Comparison of ENCODE assay signal across 14 mouse cellular contexts in the genomic region with DNA sequence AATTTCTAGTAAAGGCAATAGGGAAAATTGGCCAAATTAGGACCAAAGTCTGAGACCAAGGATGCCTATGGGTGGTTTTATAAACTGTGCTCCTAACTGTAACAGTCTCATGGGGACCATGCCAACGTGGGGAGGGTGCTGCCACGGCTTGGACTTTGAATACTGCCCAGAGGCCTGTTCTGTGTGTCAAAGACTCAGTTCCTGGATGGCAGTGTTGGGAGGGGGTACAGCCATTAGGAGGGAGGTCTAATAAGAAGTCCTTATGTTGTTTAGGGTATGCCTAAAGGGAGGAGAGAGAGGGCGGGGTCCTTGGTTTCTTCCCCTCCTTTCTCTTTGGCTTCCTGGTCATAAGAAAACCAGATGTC.
A peak's percentile ranks its signal among the peaks of the same experiment; 100 is the strongest.
DNase-seq lines count a peak whose midpoint lies in the region; ATAC-seq and TF ChIP-seq lines count a peak whose summit lies in the region.
"Had no signal": no experiment of that assay in that cellular context is flagged by ENCODE, and none has a peak within 500 bp of the region (broad histone marks: within the 10 kb centered on the region; RNA-seq: fewer than 3 reads in every experiment).

No protein-coding gene starts in this region.

- TF ChIP-seq CTCF in forebrain, postnatal 0 days (IDR thresholded peaks at IDR 0.05; ENCODE audit: low read depth) = no peak

- H3K27me3 ChIP-seq in midbrain, embryonic 16.5 days (ENCODE audit: control insufficient read depth, insufficient read depth, low read depth, low read length) = no peaks in the 10 kb centered on the region
- no peaks in the 10 kb centered on the region for H3K27me3 ChIP-seq in midbrain, embryonic 10.5 days (ENCODE audit: low read depth, poor library complexity, severe bottlenecking)
- peaks cover 4% of the 10 kb centered on the region; the same call in 1 of the 2 replicates for H3K27me3 ChIP-seq in forebrain, postnatal 0 days (ENCODE audit: insufficient read depth, low read length)
- H3K27me3 ChIP-seq in neural tube, embryonic 14.5 days (ENCODE audit: control insufficient read depth, insufficient read depth, low read length) = no peaks in the 10 kb centered on the region
- H3K27me3 ChIP-seq: heart, embryonic 15.5 days; liver, embryonic 13.5 days had no signal

- no peaks in the 10 kb centered on the region for H3K36me3 ChIP-seq in midbrain, embryonic 16.5 days (ENCODE audit: control insufficient read depth, insufficient read depth, low read length)
- H3K36me3 ChIP-seq in midbrain, embryonic 10.5 days = no peaks in the 10 kb centered on the region
- H3K36me3 ChIP-seq in forebrain, postnatal 0 days (ENCODE audit: insufficient read depth) = no peaks in the 10 kb centered on the region
- H3K36me3 ChIP-seq in neural tube, embryonic 14.5 days (ENCODE audit: control insufficient read depth, insufficient read depth, low read length) = no peaks in the 10 kb centered on the region
- H3K36me3 ChIP-seq: heart, embryonic 15.5 days; limb, embryonic 10.5 days; liver, embryonic 13.5 days had no signal

- no peak overlapping the region for H3K9ac ChIP-seq in midbrain, embryonic 16.5 days (ENCODE audit: low read depth, low read length)
- H3K9ac ChIP-seq in forebrain, postnatal 0 days = no peak overlapping the region
- H3K9ac ChIP-seq in neural tube, embryonic 14.5 days (replicated peaks; ENCODE audit: low read depth, low read length) = no peak overlapping the region
- H3K9ac ChIP-seq: heart, embryonic 15.5 days; liver, embryonic 13.5 days had no signal

- H3K4me3 ChIP-seq in midbrain, embryonic 16.5 days (ENCODE audit: low read depth, low read length) = no peak overlapping the region
- H3K4me3 ChIP-seq in midbrain, embryonic 10.5 days = no peak overlapping the region
- H3K4me3 ChIP-seq in forebrain, postnatal 0 days (ENCODE audit: low read depth, low read length) = no peak overlapping the region
- H3K4me3 ChIP-seq in neural tube, embryonic 14.5 days (ENCODE audit: low read depth, low read length) = no peak overlapping the region
- H3K4me3 ChIP-seq: heart, embryonic 15.5 days; limb, embryonic 10.5 days; liver, embryonic 13.5 days had no signal

- H3K4me1 ChIP-seq in midbrain, embryonic 16.5 days (ENCODE audit: control insufficient read depth, insufficient read depth, low read length) = no peaks in the 10 kb centered on the region
- peaks cover 6% of the 10 kb centered on the region; the same call in 1 of the 2 replicates for H3K4me1 ChIP-seq in midbrain, embryonic 10.5 days
- no peaks in the 10 kb centered on the region for H3K4me1 ChIP-seq in forebrain, postnatal 0 days (ENCODE audit: insufficient read depth)
- peaks cover 3% of the 10 kb centered on the region; the same call in 1 of the 2 replicates for H3K4me1 ChIP-seq in neural tube, embryonic 14.5 days (ENCODE audit: control insufficient read depth, insufficient read depth, low read length)
- H3K4me1 ChIP-seq: liver, embryonic 13.5 days had no signal

- no peak overlapping the region for H3K4me2 ChIP-seq in midbrain, embryonic 16.5 days (ENCODE audit: low read length)
- H3K4me2 ChIP-seq in forebrain, postnatal 0 days (ENCODE audit: low read depth) = no peak overlapping the region
- no peak overlapping the region for H3K4me2 ChIP-seq in neural tube, embryonic 14.5 days (ENCODE audit: low read depth, low read length)
- H3K4me2 ChIP-seq: heart, embryonic 15.5 days; liver, embryonic 13.5 days had no signal

- no peaks in the 10 kb centered on the region for H3K9me3 ChIP-seq in midbrain, embryonic 16.5 days (replicated peaks; ENCODE audit: control insufficient read depth, low read length, poor library complexity, severe bottlenecking)
- no peaks in the 10 kb centered on the region for H3K9me3 ChIP-seq in midbrain, embryonic 10.5 days (replicated peaks)
- H3K9me3 ChIP-seq in forebrain, postnatal 0 days (ENCODE audit: low read length) = no peaks in the 10 kb centered on the region
- H3K9me3 ChIP-seq in neural tube, embryonic 14.5 days (ENCODE audit: control insufficient read depth, low read length) = no peaks in the 10 kb centered on the region
- H3K9me3 ChIP-seq: heart, embryonic 15.5 days; limb, embryonic 10.5 days; liver, embryonic 13.5 days had no signal

- 67% methylated on average over 3 of the region's 3 CpGs for WGBS in midbrain, embryonic 16.5 days
- WGBS in midbrain, embryonic 10.5 days = 85% methylated on average over 3 of the region's 3 CpGs
- WGBS in forebrain, postnatal 0 days = 43% methylated on average over 3 of the region's 3 CpGs
- 51% methylated on average over 3 of the region's 3 CpGs for WGBS in neural tube, embryonic 14.5 days

- intact Hi-C loops in left cerebral cortex, postnatal 14 days (cut with DNase I) = no loop called here

- H3K27ac ChIP-seq in midbrain, embryonic 16.5 days (ENCODE audit: low read length) = no peak overlapping the region
- no peak overlapping the region for H3K27ac ChIP-seq in midbrain, embryonic 10.5 days (replicated peaks)
- H3K27ac ChIP-seq in forebrain, postnatal 0 days (ENCODE audit: low read depth, low read length) = no peak overlapping the region
- no peak overlapping the region for H3K27ac ChIP-seq in neural tube, embryonic 14.5 days (ENCODE audit: low read depth, low read length)
- H3K27ac ChIP-seq: heart, embryonic 15.5 days; limb, embryonic 10.5 days; liver, embryonic 13.5 days had no signal

- DNase-seq in midbrain, embryonic 10.5 days (ENCODE audit: low spot score) = no peak
- DNase-seq in forebrain, postnatal 0 days = peak; percentile 41
- DNase-seq in kidney, adult 9 months = peak; percentile 79
- no peak for DNase-seq in left cerebral cortex, postnatal 14 days (ENCODE audit: low spot score in 2 of 2)
- DNase-seq in cerebellum, postnatal 14 days = no peak
- DNase-seq: adrenal gland, postnatal 25 days; liver, embryonic 13.5 days; thymus, adult 2 months had no signal

- ATAC-seq in midbrain, embryonic 16.5 days = peak; percentile 64
- ATAC-seq in forebrain, postnatal 0 days = peak; percentile 70
- ATAC-seq in neural tube, embryonic 14.5 days (ENCODE audit: low read depth) = peak; percentile 85
- ATAC-seq: CD4-positive, CD25-positive, alpha-beta regulatory T cell, adult 4 months; inflammation-experienced regulatory T-cells, adult 6 months had no signal

Comparison
In these comparisons a context has a peak if more than half of its experiments do, and no peak if none do; other contexts are left out.
1. DNase-seq: peak in forebrain, postnatal 0 days (single experiment) and kidney, adult 9 months (single experiment); none in midbrain, embryonic 10.5 days (single experiment), left cerebral cortex, postnatal 14 days (0 of 2) and cerebellum, postnatal 14 days (0 of 2).
2. Peak in every context shown above with its lines, with median percentiles within 50 percentile points of each other: ATAC-seq.